Mouse (Mus musculus): ENCODE data around the gene Ephb4. TPM values are rescaled to one million over a fixed set of nuclear protein-coding genes. Genes with fewer than 3 reads are reported as not detected.
A peak's percentile ranks its signal among the peaks of the same experiment; 100 is the strongest.

The Ephb4 gene
- polyA plus RNA-seq, 1 experiment from 2014 or later = 86.9 TPM

DNA sequence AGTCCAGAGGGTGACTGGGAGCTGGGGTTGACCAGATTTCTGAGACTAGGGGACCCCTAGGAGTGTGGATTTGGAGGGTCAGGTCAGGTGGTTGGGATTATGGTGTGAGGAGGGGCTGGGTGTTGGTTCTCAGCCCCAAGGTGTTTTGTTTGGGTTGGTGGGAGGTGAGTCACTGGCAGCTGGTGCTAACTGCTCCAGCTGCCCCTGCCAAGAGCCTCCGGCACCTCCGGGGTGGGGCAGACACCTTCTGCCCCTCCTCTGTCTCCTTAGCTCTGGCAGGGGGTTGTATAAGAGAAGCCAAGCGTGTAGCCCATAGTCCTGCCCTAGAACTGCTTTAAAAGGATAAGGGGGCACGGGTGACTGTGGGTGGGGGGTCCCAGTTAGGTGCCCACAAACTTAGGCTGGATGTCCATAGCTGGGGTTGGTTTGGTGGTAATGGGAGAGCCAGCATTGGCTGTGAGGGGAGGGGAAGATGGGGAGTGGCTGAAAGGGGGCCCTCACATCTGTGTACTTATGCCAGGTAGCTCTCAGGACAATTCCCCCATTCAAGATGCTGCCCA lies 24.7 kb downstream of the Ephb4 start:
- Histone ChIP-seq H3K4me1 (replicated peaks) (peaks cover 14% of the 10 kb centered on the region), H3K36me3 (peaks cover 66% of the 10 kb centered on the region), H3K9me3 (no peaks in the 10 kb centered on the region), H3K4me2 (no peak overlapping the region), H3K27me3 (no peaks in the 10 kb centered on the region), H3K9ac (replicated peaks) (no peak overlapping the region), H3K27ac (peak overlapping the region; percentile 35; the same call in 1 of the 2 replicates), H3K4me3 (replicated peaks) (no peak overlapping the region)
- ATAC-seq (ENCODE audit: insufficient number of reproducible peaks, insufficient read depth, low FRiP score, low TSS enrichment, low read depth) = no peak
- 92% methylated on average over 4 of the region's 4 CpGs for WGBS

DNA sequence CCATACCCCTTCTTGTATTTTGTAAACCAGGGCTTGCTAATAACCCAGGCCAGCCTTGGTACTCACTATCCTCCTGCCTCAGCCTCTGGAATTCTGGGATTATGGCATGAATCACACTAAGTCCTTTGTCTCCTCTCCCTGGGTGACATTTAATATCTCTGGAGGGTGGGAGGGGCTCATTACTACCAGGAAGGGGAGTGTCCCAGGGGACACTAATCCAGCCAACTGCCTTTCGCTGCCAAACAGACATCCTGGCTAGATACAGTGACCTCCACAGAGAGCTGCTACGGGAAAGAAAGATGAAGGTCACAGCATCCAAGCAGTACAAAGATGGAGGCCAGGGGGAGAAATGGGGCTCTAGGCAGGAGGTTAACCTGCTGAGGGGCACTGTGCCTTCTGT lies 25.7 kb downstream of the Ephb4 start:
- Histone ChIP-seq H3K9me3 (no peaks in the 10 kb centered on the region), H3K27ac (0 out of 2 replicates have a peak overlapping the region, but pooled peaks have one; percentile 35), H3K4me2 (no peak overlapping the region), H3K36me3 (peaks cover 56% of the 10 kb centered on the region), H3K27me3 (no peaks in the 10 kb centered on the region), H3K4me3 (replicated peaks) (no peak overlapping the region), H3K9ac (replicated peaks) (no peak overlapping the region), H3K4me1 (replicated peaks) (peaks cover 14% of the 10 kb centered on the region)
- no peak for ATAC-seq (ENCODE audit: insufficient number of reproducible peaks, insufficient read depth, low FRiP score, low TSS enrichment, low read depth)
- 52% methylated on average over 2 of the region's 2 CpGs for WGBS

DNA sequence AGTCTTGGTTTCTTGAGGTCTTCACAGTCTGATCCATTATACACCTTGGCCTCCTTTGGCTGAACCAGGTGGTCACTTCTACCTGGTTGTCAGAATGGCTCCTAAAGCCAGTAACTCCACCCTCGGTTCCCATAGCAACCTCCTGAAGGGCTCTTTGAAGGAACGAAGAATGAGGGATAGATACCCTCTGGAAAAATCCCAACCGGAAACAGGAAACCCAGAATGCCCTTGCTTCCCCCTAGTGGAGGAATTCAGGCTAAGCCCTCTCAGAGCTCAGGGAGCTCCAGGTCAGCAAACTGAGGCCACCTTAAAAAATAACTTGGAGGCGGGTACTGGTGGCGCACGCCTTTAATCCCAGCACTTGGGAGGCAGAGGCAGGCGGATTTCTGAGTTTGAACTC lies 26.3 kb downstream of the Ephb4 start:
- H3K4me3 ChIP-seq (replicated peaks) = no peak overlapping the region
- no peak overlapping the region for H3K9ac ChIP-seq (replicated peaks)
- WGBS = 37% methylated on average over 7 of the region's 7 CpGs
- no peaks in the 10 kb centered on the region for H3K27me3 ChIP-seq
- H3K27ac ChIP-seq = 0 out of 2 replicates have a peak overlapping the region, but pooled peaks have one; percentile 35
- H3K4me1 ChIP-seq (replicated peaks) = peaks cover 14% of the 10 kb centered on the region
- H3K9me3 ChIP-seq = no peaks in the 10 kb centered on the region
- H3K4me2 ChIP-seq = no peak overlapping the region
- ATAC-seq (ENCODE audit: insufficient number of reproducible peaks, insufficient read depth, low FRiP score, low TSS enrichment, low read depth) = no peak
- H3K36me3 ChIP-seq = peaks cover 51% of the 10 kb centered on the region

DNA sequence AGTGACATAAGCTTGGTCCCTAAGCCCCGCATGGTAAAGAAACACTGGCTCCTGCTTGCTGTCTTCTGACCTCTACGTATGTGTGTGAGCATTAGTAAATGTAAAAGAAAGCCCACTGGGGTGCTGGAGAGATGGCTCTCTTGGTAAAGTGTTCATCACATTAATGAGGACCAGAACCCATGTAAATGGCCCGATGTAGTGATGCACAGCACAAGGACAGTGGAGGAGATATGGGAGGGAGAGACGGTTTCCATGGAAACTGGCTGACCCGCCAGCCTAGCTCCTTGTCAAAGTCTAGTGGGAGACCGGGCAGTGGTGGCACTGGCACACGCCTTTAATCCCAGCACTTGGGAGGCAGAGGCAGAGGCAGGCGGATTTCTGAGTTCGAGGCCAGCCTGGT lies 26.8 kb downstream of the Ephb4 start:
- 55% methylated on average over 9 of the region's 9 CpGs for WGBS
- H3K4me3 ChIP-seq (replicated peaks) = no peak overlapping the region
- H3K4me2 ChIP-seq = no peak overlapping the region
- no peak for ATAC-seq (ENCODE audit: insufficient number of reproducible peaks, insufficient read depth, low FRiP score, low TSS enrichment, low read depth)
- H3K9me3 ChIP-seq = no peaks in the 10 kb centered on the region
- H3K27me3 ChIP-seq = no peaks in the 10 kb centered on the region
- peaks cover 45% of the 10 kb centered on the region for H3K36me3 ChIP-seq
- H3K9ac ChIP-seq (replicated peaks) = no peak overlapping the region
- peaks cover 14% of the 10 kb centered on the region for H3K4me1 ChIP-seq (replicated peaks)
- H3K27ac ChIP-seq = no peak overlapping the region

DNA sequence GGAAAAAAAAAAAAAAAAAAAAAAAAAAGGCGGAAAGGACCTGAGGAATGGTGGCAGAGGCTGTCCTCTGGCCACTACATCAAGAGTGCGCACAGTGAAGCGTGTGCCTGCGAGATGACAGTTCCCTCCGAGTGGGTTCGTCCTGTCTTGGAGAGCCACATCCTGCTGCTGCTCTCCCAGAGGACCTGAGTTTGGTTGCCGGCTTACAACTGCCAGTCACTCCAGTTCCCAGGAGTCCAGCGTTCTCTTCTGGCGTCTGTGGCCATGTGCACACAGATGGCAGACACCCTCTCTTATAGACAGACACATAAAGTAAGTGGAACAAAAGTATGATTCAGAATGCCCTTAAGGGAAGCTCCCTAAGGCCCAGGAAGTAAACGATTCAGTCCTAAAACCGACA lies 27.3 kb downstream of the Ephb4 start:
- Histone ChIP-seq H3K4me2 (peak overlapping the region; percentile 45), H3K4me1 (replicated peaks) (peaks cover 14% of the 10 kb centered on the region), H3K9ac (replicated peaks) (no peak overlapping the region), H3K36me3 (peaks cover 41% of the 10 kb centered on the region), H3K27me3 (no peaks in the 10 kb centered on the region), H3K27ac (peak overlapping the region; percentile 56; the same call in 1 of the 2 replicates), H3K4me3 (replicated peaks) (no peak overlapping the region), H3K9me3 (no peaks in the 10 kb centered on the region)
- WGBS = 37% methylated on average over 11 of the region's 11 CpGs
- ATAC-seq (ENCODE audit: insufficient number of reproducible peaks, insufficient read depth, low FRiP score, low TSS enrichment, low read depth) = 0 out of 2 replicates have a peak, but pooled peaks have one; percentile 1

DNA sequence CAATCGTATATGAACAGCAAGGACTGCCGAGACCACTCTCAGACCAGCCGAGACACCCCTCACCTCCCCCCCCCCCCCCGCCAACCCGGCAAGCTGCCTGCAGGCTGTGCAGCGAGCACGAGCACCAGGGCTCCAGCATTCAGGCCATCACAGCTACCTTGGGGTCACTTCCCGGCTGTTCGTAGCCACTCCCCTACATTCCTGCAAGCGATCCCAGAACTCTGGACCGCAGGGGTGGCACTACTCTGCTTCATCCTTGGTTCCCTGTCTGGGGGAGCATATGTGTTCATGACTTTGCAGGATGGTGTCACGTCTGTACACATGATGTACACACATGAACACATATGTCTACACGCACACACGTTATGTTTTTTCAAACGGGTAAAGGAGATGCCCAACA lies 27.7 kb downstream of the Ephb4 start:
- Histone ChIP-seq H3K9ac (replicated peaks) (no peak overlapping the region), H3K4me2 (peak overlapping the region; percentile 45), H3K27ac (no peak overlapping the region), H3K36me3 (peaks cover 36% of the 10 kb centered on the region), H3K9me3 (no peaks in the 10 kb centered on the region), H3K4me1 (replicated peaks) (peaks cover 14% of the 10 kb centered on the region), H3K4me3 (replicated peaks) (no peak overlapping the region), H3K27me3 (no peaks in the 10 kb centered on the region)
- 30% methylated on average over 10 of the region's 15 CpGs for WGBS
- no peak for ATAC-seq (ENCODE audit: insufficient number of reproducible peaks, insufficient read depth, low FRiP score, low TSS enrichment, low read depth)

DNA sequence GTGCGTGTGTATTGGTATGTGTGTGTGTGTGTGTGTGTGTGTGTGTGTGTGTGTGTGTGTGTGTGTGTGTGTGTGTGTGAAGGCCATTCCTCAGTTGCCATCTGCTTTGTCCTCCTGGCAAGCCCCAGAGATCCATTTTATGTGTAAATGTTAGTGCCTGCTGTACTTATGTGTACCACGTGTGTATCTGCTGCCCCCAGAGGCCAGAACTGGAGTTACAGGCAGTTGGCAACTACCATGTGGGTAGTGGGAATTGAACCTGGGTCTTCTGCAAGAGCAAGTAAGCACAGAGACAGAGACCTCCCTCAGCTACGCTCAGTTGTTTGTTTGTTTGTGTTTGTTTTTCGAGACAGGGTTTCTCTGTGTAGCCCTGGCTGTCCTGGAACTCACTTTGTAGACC lies 31.2 kb downstream of the Ephb4 start:
- H3K9ac ChIP-seq (replicated peaks) = no peak overlapping the region
- H3K9me3 ChIP-seq = no peaks in the 10 kb centered on the region
- WGBS = 50% methylated on average over 4 of the region's 4 CpGs
- ATAC-seq (ENCODE audit: insufficient number of reproducible peaks, insufficient read depth, low FRiP score, low TSS enrichment, low read depth) = no peak
- H3K4me2 ChIP-seq = no peak overlapping the region
- peaks cover 18% of the 10 kb centered on the region for H3K4me1 ChIP-seq (replicated peaks)
- H3K27me3 ChIP-seq = no peaks in the 10 kb centered on the region
- H3K4me3 ChIP-seq (replicated peaks) = no peak overlapping the region
- peaks cover under 1% of the 10 kb centered on the region; the same call in 1 of the 2 replicates for H3K36me3 ChIP-seq
- no peak overlapping the region for H3K27ac ChIP-seq

DNA sequence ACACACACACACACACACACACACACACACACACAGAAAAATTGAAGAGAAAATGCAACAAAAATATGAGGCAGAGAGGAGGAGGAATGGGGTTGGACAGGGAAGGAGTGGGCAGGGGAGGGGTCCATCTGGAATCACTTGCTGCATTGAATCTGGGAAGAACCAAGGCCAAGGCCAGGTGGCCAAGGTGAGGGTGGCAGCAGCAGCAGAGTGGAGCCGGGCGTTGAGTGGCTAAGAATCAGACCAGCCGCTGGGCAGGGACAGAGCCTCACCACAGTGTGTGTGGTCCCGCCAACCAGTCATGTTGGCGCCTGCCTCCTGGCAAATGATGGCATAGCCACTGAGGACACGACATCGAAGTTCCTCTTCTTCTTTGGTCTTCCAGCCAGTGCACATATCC lies 33.5 kb downstream of the Ephb4 start:
- WGBS = 73% methylated on average over 7 of the region's 7 CpGs
- Histone ChIP-seq H3K9ac (replicated peaks) (no peak overlapping the region), H3K9me3 (no peaks in the 10 kb centered on the region), H3K4me2 (no peak overlapping the region), H3K27ac (no peak overlapping the region), H3K36me3 (no peaks in the 10 kb centered on the region), H3K27me3 (no peaks in the 10 kb centered on the region), H3K4me1 (replicated peaks) (peaks cover 10% of the 10 kb centered on the region; the same call in 1 of the 2 replicates), H3K4me3 (replicated peaks) (no peak overlapping the region)
- ATAC-seq (ENCODE audit: insufficient number of reproducible peaks, insufficient read depth, low FRiP score, low TSS enrichment, low read depth) = no peak

DNA sequence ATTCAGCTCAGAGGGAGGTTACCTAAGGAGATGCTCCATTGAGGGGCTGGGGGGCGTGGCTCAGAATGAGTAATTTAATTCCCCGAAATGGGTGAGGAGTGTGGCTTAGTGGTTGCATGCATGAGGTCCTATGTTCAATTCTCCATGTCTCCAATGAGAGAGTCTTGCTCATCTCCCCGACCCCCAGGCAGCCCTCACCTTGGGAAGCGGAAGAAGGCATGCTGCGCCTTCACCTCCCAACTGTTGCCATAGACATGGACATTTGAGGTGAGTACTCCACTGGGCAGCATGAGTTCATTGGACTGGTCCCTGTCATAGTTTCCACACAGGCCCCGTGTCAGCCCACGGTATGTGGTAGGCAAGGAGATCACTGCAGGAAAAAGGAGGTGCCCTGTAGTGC lies 36.8 kb downstream of the Ephb4 start:
- no peak overlapping the region for H3K4me3 ChIP-seq (replicated peaks)
- H3K4me2 ChIP-seq = no peak overlapping the region
- no peaks in the 10 kb centered on the region for H3K9me3 ChIP-seq
- 83% methylated on average over 7 of the region's 7 CpGs for WGBS
- H3K27me3 ChIP-seq = no peaks in the 10 kb centered on the region
- 0 out of 2 replicates have a peak, but pooled peaks cover 4% of the 10 kb centered on the region for H3K4me1 ChIP-seq (replicated peaks)
- H3K36me3 ChIP-seq = no peaks in the 10 kb centered on the region
- H3K27ac ChIP-seq = no peak overlapping the region
- ATAC-seq (ENCODE audit: insufficient number of reproducible peaks, insufficient read depth, low FRiP score, low TSS enrichment, low read depth) = no peak
- H3K9ac ChIP-seq (replicated peaks) = no peak overlapping the region

DNA sequence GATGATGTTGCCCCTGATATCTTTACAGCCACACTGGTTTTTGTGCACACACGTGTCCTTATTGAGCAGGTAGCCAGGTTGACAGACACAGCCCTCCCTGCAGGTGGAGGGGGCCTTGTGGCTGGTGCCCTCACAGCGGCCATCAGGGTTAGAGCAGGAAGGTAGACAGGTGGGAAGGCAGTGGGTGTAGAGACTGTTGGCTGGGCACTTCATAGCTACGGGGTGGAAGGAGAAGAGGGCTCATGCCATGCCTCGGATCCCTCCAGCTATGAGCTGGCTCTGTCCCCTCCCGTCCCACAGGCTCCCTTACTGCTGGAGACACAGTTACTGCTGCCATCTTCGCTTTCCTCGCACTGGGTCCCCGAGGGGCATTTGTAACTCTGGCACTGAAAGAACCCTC lies 41.7 kb downstream of the Ephb4 start:
- ATAC-seq (ENCODE audit: insufficient number of reproducible peaks, insufficient read depth, low FRiP score, low TSS enrichment, low read depth) = no peak
- peaks cover 6% of the 10 kb centered on the region; the same call in 1 of the 2 replicates for H3K27me3 ChIP-seq
- H3K4me1 ChIP-seq (replicated peaks) = no peaks in the 10 kb centered on the region
- H3K27ac ChIP-seq = no peak overlapping the region
- 83% methylated on average over 8 of the region's 8 CpGs for WGBS
- H3K4me2 ChIP-seq = no peak overlapping the region
- H3K4me3 ChIP-seq (replicated peaks) = no peak overlapping the region
- H3K9me3 ChIP-seq = no peaks in the 10 kb centered on the region
- H3K9ac ChIP-seq (replicated peaks) = no peak overlapping the region
- H3K36me3 ChIP-seq = no peaks in the 10 kb centered on the region

DNA sequence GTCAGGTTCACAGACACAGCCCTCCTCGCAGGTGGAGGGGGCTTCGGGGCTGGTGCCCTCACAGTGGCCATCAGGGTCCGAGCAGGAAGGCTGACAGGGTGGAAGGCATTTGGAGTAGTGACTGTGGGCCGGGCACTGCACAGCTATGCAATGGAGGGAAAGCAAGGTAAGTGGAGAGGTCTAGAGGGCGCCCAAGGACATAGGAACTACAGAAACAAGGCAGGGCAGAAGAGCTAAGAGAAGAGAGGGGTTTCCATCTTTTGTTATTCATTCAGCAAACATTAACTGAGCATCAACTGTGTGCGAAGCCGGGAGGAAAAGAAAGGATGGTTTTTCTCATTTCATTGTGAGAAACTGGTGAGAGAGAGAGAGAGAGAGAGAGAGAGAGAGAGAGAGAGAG lies 44.5 kb downstream of the Ephb4 start:
- no peak for ATAC-seq (ENCODE audit: insufficient number of reproducible peaks, insufficient read depth, low FRiP score, low TSS enrichment, low read depth)
- Histone ChIP-seq H3K27me3 (peaks cover 6% of the 10 kb centered on the region; the same call in 1 of the 2 replicates), H3K4me1 (replicated peaks) (no peaks in the 10 kb centered on the region), H3K9ac (replicated peaks) (no peak overlapping the region), H3K27ac (no peak overlapping the region), H3K4me3 (replicated peaks) (no peak overlapping the region), H3K9me3 (no peaks in the 10 kb centered on the region), H3K36me3 (no peaks in the 10 kb centered on the region), H3K4me2 (no peak overlapping the region)
- 42% methylated on average over 7 of the region's 7 CpGs for WGBS

DNA sequence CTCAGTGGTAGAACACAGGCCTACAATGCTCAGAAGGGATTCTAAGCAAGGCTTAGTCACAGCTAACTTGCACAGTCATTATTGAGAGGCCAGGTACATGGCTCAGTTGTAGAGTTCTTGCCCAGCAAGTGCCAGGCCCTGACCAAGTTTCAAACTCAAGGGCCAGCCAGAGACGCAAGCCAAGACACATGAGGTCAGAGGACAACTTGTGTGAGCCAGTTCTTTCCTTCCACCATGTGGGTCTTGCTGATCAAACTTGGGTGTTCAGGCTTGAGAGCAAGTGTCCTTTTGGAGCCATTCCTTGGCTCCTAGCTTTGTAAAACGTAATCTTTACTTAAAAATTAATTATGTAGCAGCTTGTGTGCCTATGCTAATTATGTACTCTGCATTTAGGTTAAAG lies 54.2 kb downstream of the Ephb4 start:
- ATAC-seq (ENCODE audit: insufficient number of reproducible peaks, insufficient read depth, low FRiP score, low TSS enrichment, low read depth) = no peak
- 83% methylated on average over 2 of the region's 2 CpGs for WGBS
- H3K9me3 ChIP-seq = no peaks in the 10 kb centered on the region

More for the DNA sequence above, 54.2 kb downstream of the Ephb4 start:
- H3K27me3 ChIP-seq = no peaks in the 10 kb centered on the region
- no peak overlapping the region for H3K9ac ChIP-seq (replicated peaks)
- peaks cover 10% of the 10 kb centered on the region; the same call in 1 of the 2 replicates for H3K4me1 ChIP-seq (replicated peaks)
- H3K36me3 ChIP-seq = no peaks in the 10 kb centered on the region
- no peak overlapping the region for H3K4me2 ChIP-seq
- no peak overlapping the region for H3K4me3 ChIP-seq (replicated peaks)
- no peak overlapping the region for H3K27ac ChIP-seq
